Mouse (Mus musculus): ENCODE measurements at regions not wholly inside any gene's neighbourhood (a gene's known extent, or its start where the extent isn't known, plus 50 kb on each side); places are given as distances from the start of the nearest gene placed in this dataset.
A peak's percentile ranks its signal among the peaks of the same experiment; 100 is the strongest.

DNA sequence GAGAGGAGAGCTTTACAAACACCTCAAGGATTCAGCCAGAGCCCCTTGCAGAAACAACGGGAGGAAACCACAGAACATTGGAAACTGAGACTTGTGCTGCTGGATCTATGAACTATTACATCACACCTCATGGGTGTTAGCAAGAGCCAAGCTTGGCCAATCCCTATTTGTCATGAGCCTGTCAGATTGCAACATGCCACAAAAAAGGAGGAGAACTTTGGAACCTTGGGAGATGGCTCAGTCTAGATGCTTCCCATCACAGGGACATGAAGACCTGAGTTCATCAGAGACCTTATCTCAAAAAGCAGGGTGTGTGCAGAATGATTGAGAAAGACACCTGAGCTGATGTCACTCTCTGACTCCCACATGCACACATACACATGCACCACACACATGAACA is 68.3 kb upstream of the Onecut1 start:
- H3K4me1 ChIP-seq (ENCODE audit: insufficient read depth) = 0 out of 2 replicates have a peak, but pooled peaks cover 3% of the 10 kb centered on the region
- TF ChIP-seq EP300 (IDR thresholded peaks at IDR 0.05; ENCODE audit: low read depth) = peak; percentile 82
- TF ChIP-seq CTCF (IDR thresholded peaks at IDR 0.05; ENCODE audit: low read depth) = no peak
- DNase-seq = peak; percentile 25
- H3K27ac ChIP-seq (ENCODE audit: low read depth) = no peak overlapping the region
- H3K4me3 ChIP-seq (ENCODE audit: low read depth, low read length) = no peak overlapping the region
- no peaks in the 10 kb centered on the region for H3K27me3 ChIP-seq (ENCODE audit: insufficient read depth, low read length)
- peak; percentile 97 for ATAC-seq
- 32% methylated on average over 1 of the region's 1 CpGs for WGBS (ENCODE audit: insufficient replicate concordance)
- no peak overlapping the region for H3K4me2 ChIP-seq (ENCODE audit: low read depth, low read length)
- H3K9me3 ChIP-seq (ENCODE audit: low read length) = no peaks in the 10 kb centered on the region
- no peak overlapping the region for H3K9ac ChIP-seq (replicated peaks)
- H3K36me3 ChIP-seq (replicated peaks; ENCODE audit: insufficient read depth, low read length) = no peaks in the 10 kb centered on the region

GRCm38 (mm10) chr9:74795994-74796393 is 65.7 kb upstream of the Onecut1 start:
- no peaks in the 10 kb centered on the region for H3K36me3 ChIP-seq (replicated peaks; ENCODE audit: insufficient read depth, low read length)
- H3K27me3 ChIP-seq (ENCODE audit: insufficient read depth, low read length) = no peaks in the 10 kb centered on the region
- no peak overlapping the region for H3K4me2 ChIP-seq (ENCODE audit: low read depth, low read length)
- no peak overlapping the region for H3K4me3 ChIP-seq (ENCODE audit: low read depth, low read length)
- H3K9me3 ChIP-seq (ENCODE audit: low read length) = no peaks in the 10 kb centered on the region
- 25% methylated on average over 4 of the region's 4 CpGs for WGBS (ENCODE audit: insufficient replicate concordance)
- ATAC-seq = no peak
- H3K27ac ChIP-seq (ENCODE audit: low read depth) = no peak overlapping the region
- H3K9ac ChIP-seq (replicated peaks) = no peak overlapping the region
- TF ChIP-seq CTCF (IDR thresholded peaks at IDR 0.05; ENCODE audit: low read depth) = no peak
- no peak for DNase-seq
- H3K4me1 ChIP-seq (ENCODE audit: insufficient read depth) = 0 out of 2 replicates have a peak, but pooled peaks cover 3% of the 10 kb centered on the region

DNA sequence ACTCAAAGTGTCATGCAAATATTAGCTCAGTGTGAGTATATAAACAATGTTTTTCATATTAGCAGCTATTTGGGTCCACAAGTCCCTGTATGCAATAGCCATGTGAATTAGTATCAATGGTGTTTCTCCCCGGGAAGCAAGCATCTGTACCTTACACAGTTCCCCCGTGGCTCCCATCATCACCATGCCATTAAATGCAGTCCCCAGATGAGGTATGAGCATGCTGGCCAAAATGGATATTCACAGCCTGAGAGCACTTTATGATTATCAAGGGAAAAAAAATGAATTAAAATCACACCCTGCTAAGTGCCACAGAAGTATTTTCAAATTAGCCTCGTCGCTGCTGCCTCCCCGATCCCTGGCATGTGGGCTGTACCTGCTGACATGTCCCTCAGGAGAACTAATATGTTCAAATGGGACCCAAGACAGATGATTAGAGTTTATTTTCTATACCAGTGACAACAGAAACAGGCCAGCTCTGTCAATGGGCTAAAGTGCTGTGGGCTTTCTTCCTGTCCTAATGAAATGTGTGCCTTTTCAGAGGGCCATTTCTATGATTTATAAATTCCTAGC is 64.4 kb upstream of the Onecut1 start:
- Histone ChIP-seq H3K27me3 (ENCODE audit: insufficient read depth, low read length) (no peaks in the 10 kb centered on the region), H3K36me3 (replicated peaks; ENCODE audit: insufficient read depth, low read length) (no peaks in the 10 kb centered on the region), H3K27ac (ENCODE audit: low read depth) (no peak overlapping the region), H3K9me3 (ENCODE audit: low read length) (no peaks in the 10 kb centered on the region), H3K4me3 (ENCODE audit: low read depth, low read length) (no peak overlapping the region), H3K4me1 (ENCODE audit: insufficient read depth) (peaks cover 3% of the 10 kb centered on the region; the same call in 1 of the 2 replicates), H3K4me2 (ENCODE audit: low read depth, low read length) (no peak overlapping the region), H3K9ac (replicated peaks) (no peak overlapping the region)
- no peak for ATAC-seq
- TF ChIP-seq CTCF (IDR thresholded peaks at IDR 0.05; ENCODE audit: low read depth) = no peak
- TF ChIP-seq EP300 (IDR thresholded peaks at IDR 0.05; ENCODE audit: low read depth) = no peak
- DNase-seq = no peak
- 74% methylated on average over 5 of the region's 5 CpGs for WGBS (ENCODE audit: insufficient replicate concordance)

- no peak for TF ChIP-seq CTCF (IDR thresholded peaks at IDR 0.05; ENCODE audit: low read depth)
- no peak for TF ChIP-seq EP300 (IDR thresholded peaks at IDR 0.05; ENCODE audit: low read depth)
- Histone ChIP-seq H3K27me3 (ENCODE audit: insufficient read depth, low read length) (no peaks in the 10 kb centered on the region), H3K9me3 (ENCODE audit: low read length) (0 out of 2 replicates have a peak, but pooled peaks cover 3% of the 10 kb centered on the region), H3K27ac (ENCODE audit: low read depth) (no peak overlapping the region), H3K4me2 (ENCODE audit: low read depth, low read length) (no peak overlapping the region), H3K9ac (replicated peaks) (no peak overlapping the region), H3K36me3 (replicated peaks; ENCODE audit: insufficient read depth, low read length) (no peaks in the 10 kb centered on the region), H3K4me1 (ENCODE audit: insufficient read depth) (peaks cover 3% of the 10 kb centered on the region; the same call in 1 of the 2 replicates), H3K4me3 (ENCODE audit: low read depth, low read length) (no peak overlapping the region)
- peak; percentile 47; the same call in 1 of the 2 replicates for ATAC-seq
- WGBS (ENCODE audit: insufficient replicate concordance) = 48% methylated on average over 4 of the region's 4 CpGs
- DNase-seq = no peak
These were observed 60.6 kb upstream of the Onecut1 start for GRCm38 (mm10) chr9:74801091-74801490.

GRCm38 (mm10) chr9:74811437-74811836 is 50.3 kb upstream of the Onecut1 start:
- WGBS (ENCODE audit: insufficient replicate concordance) = 42% methylated on average over 8 of the region's 8 CpGs
- Histone ChIP-seq H3K4me1 (ENCODE audit: insufficient read depth) (no peaks in the 10 kb centered on the region), H3K27me3 (ENCODE audit: insufficient read depth, low read length) (no peaks in the 10 kb centered on the region), H3K4me2 (ENCODE audit: low read depth, low read length) (no peak overlapping the region), H3K36me3 (replicated peaks; ENCODE audit: insufficient read depth, low read length) (no peaks in the 10 kb centered on the region), H3K9me3 (ENCODE audit: low read length) (no peaks in the 10 kb centered on the region), H3K4me3 (ENCODE audit: low read depth, low read length) (no peak overlapping the region), H3K27ac (ENCODE audit: low read depth) (no peak overlapping the region), H3K9ac (replicated peaks) (no peak overlapping the region)
- DNase-seq (no peak), ATAC-seq (no peak)
- TF ChIP-seq EP300 (IDR thresholded peaks at IDR 0.05; ENCODE audit: low read depth) = no peak
- no peak for TF ChIP-seq CTCF (IDR thresholded peaks at IDR 0.05; ENCODE audit: low read depth)

Data from liver, postnatal 0 days (tissue).